Mouse (Mus musculus) heart, embryonic 16.5 days (tissue): ENCODE results near the gene Auts2. TPM values are rescaled to one million over a fixed set of nuclear protein-coding genes. Genes with fewer than 3 reads are reported as not detected.

Experiments used
- ATAC-seq: fragments of 200-750 bp; cut with Nextera tagmentation; replicated peaks from 2 replicates; pipeline ENCODE4 v1.8.0; 2017; ENCODE audit warnings: moderate number of reproducible peaks; ENCODE audit not compliant: insufficient read depth, low FRiP score; ENCODE audit errors: extremely low read depth
- H3K27ac ChIP-seq: fragments of 300-500 bp; sonication (generic); 2 replicates; pipeline ENCODE4 v1.5.1; 2014; ENCODE audit warnings: mild to moderate bottlenecking, low read length, control low read depth, moderate library complexity
- H3K27me3 ChIP-seq: fragments of 300-500 bp; sonication (generic); 2 replicates; pipeline ENCODE4 v1.6.1; 2014; ENCODE audit warnings: low read length, mixed read lengths; ENCODE audit not compliant: control insufficient read depth, insufficient read depth
- H3K36me3 ChIP-seq: fragments of 300-500 bp; sonication (generic); 2 replicates; pipeline ENCODE4 v1.6.1; 2014; ENCODE audit not compliant: control insufficient read depth, insufficient read depth
- H3K4me1 ChIP-seq: fragments of 300-500 bp; sonication (generic); 2 replicates; pipeline ENCODE4 v1.6.1; 2014; ENCODE audit warnings: low read length, mixed read lengths; ENCODE audit not compliant: control insufficient read depth, insufficient read depth
- H3K4me2 ChIP-seq: fragments of 300-500 bp; sonication (generic); 2 replicates; pipeline ENCODE4 v1.6.1; 2014; ENCODE audit warnings: low read depth, mild to moderate bottlenecking, control low read depth, low read length
- H3K4me3 ChIP-seq: fragments of 300-500 bp; sonication (generic); 2 replicates; pipeline ENCODE4 v1.5.1; 2014; ENCODE audit warnings: mild to moderate bottlenecking, control low read depth, low read length
- H3K9ac ChIP-seq: fragments of 300-500 bp; sonication (generic); 2 replicates; pipeline ENCODE4 v1.6.1; 2014; ENCODE audit warnings: low read length, control low read depth
- H3K9me3 ChIP-seq: fragments of 300-500 bp; sonication (generic); replicated peaks from 2 replicates; pipeline ENCODE4 v1.6.1; 2016; ENCODE audit warnings: low read length; ENCODE audit not compliant: control insufficient read depth
- WGBS: fragments of 180-500 bp; shearing (Covaris S2); extraction: QIAGEN DNeasy Blood & Tissue Kit; methylation state at CpG from one replicate; pipeline ENCODE4 v1.1.7; 2014; 5-methylcytosine and 5-hydroxymethylcytosine counted together
- polyA plus RNA-seq: library from polyadenylated mRNA; unstranded; fragments of >200 nt; fragmentation: Nextera tagmentation; extraction: Ambion mirVana; gene quantifications from 2 replicates; pipeline ENCODE4 v1.2.1, GENCODE M21; 2015

Gene Auts2
- polyA plus RNA-seq, 1 experiment from 2014 or later = 16.3 TPM

- H3K4me3 ChIP-seq = no peak overlapping the region
- H3K27ac ChIP-seq = no peak overlapping the region
- H3K4me1 ChIP-seq = no peaks in the 10 kb centered on the region
- no peaks in the 10 kb centered on the region for H3K27me3 ChIP-seq
- no peak overlapping the region for H3K4me2 ChIP-seq
- no peak for ATAC-seq
- H3K9me3 ChIP-seq = no peaks in the 10 kb centered on the region
- no peak overlapping the region for H3K9ac ChIP-seq
- 59% methylated on average over 10 of the region's 10 CpGs for WGBS
- H3K36me3 ChIP-seq = no peaks in the 10 kb centered on the region
These were observed 704.1 kb downstream of the Auts2 start for GRCm38 (mm10) chr5:131839023-131839422.

- no peak overlapping the region for H3K4me3 ChIP-seq
- H3K36me3 ChIP-seq = no peaks in the 10 kb centered on the region
- no peaks in the 10 kb centered on the region for H3K9me3 ChIP-seq
- 84% methylated on average over 6 of the region's 6 CpGs for WGBS
- no peak overlapping the region for H3K9ac ChIP-seq
- H3K27ac ChIP-seq = no peak overlapping the region
- no peaks in the 10 kb centered on the region for H3K4me1 ChIP-seq
- H3K27me3 ChIP-seq = no peaks in the 10 kb centered on the region
- no peak for ATAC-seq
- no peak overlapping the region for H3K4me2 ChIP-seq
These were observed 705.1 kb downstream of the Auts2 start for GRCm38 (mm10) chr5:131838064-131838463.

DNA sequence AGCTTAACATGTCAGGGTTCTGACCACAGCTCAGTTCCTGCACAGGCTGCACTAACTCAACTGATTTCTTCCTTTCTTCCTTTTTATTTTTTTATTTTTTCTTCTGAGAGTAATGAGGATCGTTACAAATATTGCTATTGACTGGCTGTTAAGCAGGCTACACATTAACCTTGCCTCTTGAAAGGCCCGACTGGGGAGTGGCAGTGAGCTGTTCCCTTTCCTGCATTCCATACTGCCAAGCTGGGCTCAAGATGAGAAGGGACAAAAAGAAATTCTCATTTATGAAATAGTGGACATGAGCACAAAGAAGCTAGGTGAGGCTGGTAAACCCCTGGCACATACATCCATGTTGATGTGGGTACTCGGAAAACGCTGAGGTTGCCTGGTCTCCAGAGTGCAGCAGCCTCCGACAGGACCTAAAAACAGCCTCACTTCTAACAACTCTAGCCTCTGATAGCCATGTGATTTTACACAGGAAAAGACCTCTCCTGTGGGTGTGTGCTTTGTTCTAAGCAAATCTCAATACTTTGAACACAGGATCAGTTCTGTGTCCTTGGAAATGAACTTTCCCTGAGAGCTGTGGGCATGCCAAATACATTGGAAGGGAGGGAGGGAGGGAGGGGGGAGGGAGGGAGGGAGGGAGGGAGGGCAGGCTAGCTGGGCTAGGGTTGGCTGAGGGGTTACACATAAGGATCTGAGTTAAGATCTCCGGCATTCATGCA is 707.0 kb downstream of the Auts2 start:
- Histone ChIP-seq H3K9ac (no peak overlapping the region), H3K4me1 (no peaks in the 10 kb centered on the region), H3K27ac (no peak overlapping the region), H3K36me3 (no peaks in the 10 kb centered on the region), H3K9me3 (no peaks in the 10 kb centered on the region), H3K27me3 (no peaks in the 10 kb centered on the region), H3K4me2 (no peak overlapping the region), H3K4me3 (no peak overlapping the region)
- 61% methylated on average over 6 of the region's 6 CpGs for WGBS
- no peak for ATAC-seq

- no peak overlapping the region for H3K4me2 ChIP-seq
- no peak overlapping the region for H3K4me3 ChIP-seq
- H3K4me1 ChIP-seq = peaks cover 8% of the 10 kb centered on the region
- 67% methylated on average over 19 of the region's 19 CpGs for WGBS
- no peaks in the 10 kb centered on the region for H3K9me3 ChIP-seq
- no peak overlapping the region for H3K9ac ChIP-seq
- no peak; the same call in 1 of the 2 replicates for ATAC-seq
- no peak overlapping the region for H3K27ac ChIP-seq
- H3K27me3 ChIP-seq = no peaks in the 10 kb centered on the region
- H3K36me3 ChIP-seq = no peaks in the 10 kb centered on the region
These were observed 710.0 kb downstream of the Auts2 start for GRCm38 (mm10) chr5:131832891-131833876.

GRCm38 (mm10) chr5:131830111-131830510 is 713.0 kb downstream of the Auts2 start:
- no peak for ATAC-seq
- Histone ChIP-seq H3K27ac (no peak overlapping the region), H3K36me3 (no peaks in the 10 kb centered on the region), H3K9me3 (no peaks in the 10 kb centered on the region), H3K27me3 (no peaks in the 10 kb centered on the region), H3K4me3 (no peak overlapping the region), H3K4me2 (no peak overlapping the region), H3K4me1 (peaks cover 8% of the 10 kb centered on the region), H3K9ac (no peak overlapping the region)
- WGBS = 74% methylated on average over 6 of the region's 6 CpGs

DNA sequence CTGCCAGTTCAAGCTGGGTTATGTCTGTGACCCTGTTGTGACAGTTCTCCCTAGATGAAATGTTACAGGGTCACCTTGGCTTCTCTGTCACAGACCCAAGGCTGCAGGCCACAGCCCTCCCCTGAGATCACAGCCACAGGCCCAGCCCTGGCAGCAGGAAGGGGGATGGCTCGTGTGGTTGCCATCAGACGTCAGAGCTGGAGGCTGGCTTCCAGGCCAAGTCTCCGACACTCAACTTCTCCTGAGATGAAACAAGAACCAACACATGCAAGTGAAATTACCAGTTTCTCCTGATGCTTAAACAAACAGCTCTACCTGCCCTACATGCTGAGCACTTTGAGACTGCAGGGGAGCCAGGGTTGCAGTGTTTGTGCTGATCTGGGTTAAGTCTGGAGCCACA is 713.9 kb downstream of the Auts2 start:
- H3K4me2 ChIP-seq = no peak overlapping the region
- H3K27ac ChIP-seq = no peak overlapping the region

GRCm38 (mm10) chr5:131828607-131829006 is 714.5 kb downstream of the Auts2 start:
- WGBS = 51% methylated on average over 2 of the region's 2 CpGs
- no peak overlapping the region for H3K27ac ChIP-seq
- no peak overlapping the region for H3K4me3 ChIP-seq
- no peaks in the 10 kb centered on the region for H3K9me3 ChIP-seq
- H3K9ac ChIP-seq = no peak overlapping the region
- no peaks in the 10 kb centered on the region for H3K36me3 ChIP-seq
- peaks cover 8% of the 10 kb centered on the region for H3K4me1 ChIP-seq
- no peaks in the 10 kb centered on the region for H3K27me3 ChIP-seq
- no peak for ATAC-seq
- no peak overlapping the region for H3K4me2 ChIP-seq

More for the DNA sequence above, 713.9 kb downstream of the Auts2 start:
- Histone ChIP-seq H3K9ac (no peak overlapping the region), H3K4me1 (peaks cover 8% of the 10 kb centered on the region), H3K27me3 (no peaks in the 10 kb centered on the region), H3K9me3 (no peaks in the 10 kb centered on the region), H3K36me3 (no peaks in the 10 kb centered on the region), H3K4me3 (no peak overlapping the region)
- peak; percentile 65 for ATAC-seq
- 15% methylated on average over 3 of the region's 3 CpGs for WGBS

DNA sequence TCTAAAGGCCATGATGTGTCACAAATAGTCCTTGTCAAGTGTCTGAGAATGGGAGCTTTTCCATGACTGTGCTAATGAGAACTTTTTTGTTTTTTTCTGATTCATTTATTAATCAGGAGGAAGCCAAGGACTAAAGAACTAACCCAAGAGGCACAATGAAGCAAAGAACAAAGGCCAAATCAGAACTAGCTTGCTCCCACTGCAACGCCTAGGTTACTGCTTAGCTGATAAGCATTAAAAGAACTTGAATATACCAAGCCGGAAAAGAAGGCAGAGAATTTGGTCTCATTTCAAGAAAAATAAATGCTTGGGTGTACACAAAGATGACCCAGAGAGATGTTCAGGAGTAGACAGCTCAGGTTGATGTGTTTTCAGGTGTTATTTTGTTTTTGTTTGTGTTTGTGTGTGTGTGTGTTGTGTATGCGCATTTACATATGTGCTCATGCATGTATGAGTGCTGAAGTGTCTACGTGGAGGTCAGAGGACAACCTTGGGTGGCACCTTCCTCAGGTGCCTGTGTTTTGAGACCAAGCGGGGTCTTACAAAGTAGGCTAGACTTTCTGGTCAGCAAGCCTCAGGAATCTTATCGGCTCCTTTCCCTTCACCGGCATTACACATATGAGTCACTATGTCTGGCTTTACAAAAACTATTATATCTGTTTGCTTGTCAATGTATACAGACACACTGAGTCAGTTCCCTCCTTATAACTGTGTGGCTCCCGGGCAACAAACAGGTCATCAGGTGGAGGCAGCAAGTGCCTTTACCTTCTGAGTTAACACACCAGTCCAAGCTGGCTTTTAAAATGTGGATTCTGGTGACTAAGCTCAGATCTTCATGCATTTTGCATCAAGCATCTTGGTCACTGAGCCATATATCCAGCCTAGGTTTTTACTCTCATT is 716.5 kb downstream of the Auts2 start:
- Histone ChIP-seq H3K9me3 (no peaks in the 10 kb centered on the region), H3K4me2 (no peak overlapping the region), H3K4me3 (no peak overlapping the region), H3K4me1 (peaks cover 8% of the 10 kb centered on the region), H3K36me3 (no peaks in the 10 kb centered on the region), H3K27ac (no peak overlapping the region), H3K9ac (no peak overlapping the region), H3K27me3 (no peaks in the 10 kb centered on the region)
- ATAC-seq = no peak
- 80% methylated on average over 8 of the region's 8 CpGs for WGBS
